Mouse (Mus musculus): Measurements from ENCODE around the gene Ppp1r12b. TPM values are rescaled to one million over a fixed set of nuclear protein-coding genes. Genes with fewer than 3 reads are reported as not detected.

The Ppp1r12b gene
- polyA plus RNA-seq, 1 experiment from 2014 or later = 9.4 TPM

DNA sequence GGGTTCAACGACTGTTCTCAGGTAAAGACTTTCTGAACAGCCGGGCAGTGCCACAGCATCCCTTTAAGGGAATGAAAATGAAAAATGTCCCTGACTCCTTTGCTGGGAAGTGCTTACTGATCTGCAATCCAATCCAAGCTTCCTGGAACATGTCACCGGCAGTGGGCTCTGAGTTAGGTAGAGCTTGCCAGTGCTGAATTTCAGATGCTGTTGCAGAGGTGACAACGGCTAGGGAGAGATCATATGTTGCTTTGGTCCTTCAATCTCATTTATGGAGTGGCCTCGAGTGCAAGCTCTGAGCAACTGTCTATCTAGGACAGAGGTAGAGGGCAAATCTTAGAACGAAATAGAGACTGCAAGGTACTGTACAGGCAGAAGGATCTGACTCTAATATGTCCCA is 36.7 kb downstream of the Ppp1r12b start:
- no peak overlapping the region for H3K4me3 ChIP-seq (ENCODE audit: low read depth, low read length)
- H3K27ac ChIP-seq (ENCODE audit: low read depth, low read length) = no peak overlapping the region
- WGBS = 90% methylated on average over 6 of the region's 6 CpGs
- H3K4me1 ChIP-seq (ENCODE audit: control insufficient read depth, insufficient read depth, low read length) = no peaks in the 10 kb centered on the region
- H3K27me3 ChIP-seq (replicated peaks; ENCODE audit: control insufficient read depth, insufficient read depth, low read length) = no peaks in the 10 kb centered on the region
- H3K4me2 ChIP-seq (ENCODE audit: low read length) = no peak overlapping the region
- H3K9ac ChIP-seq (ENCODE audit: low read length) = no peak overlapping the region
- no peak for ATAC-seq
- no peaks in the 10 kb centered on the region for H3K9me3 ChIP-seq (replicated peaks; ENCODE audit: control insufficient read depth, low read length)
- no peaks in the 10 kb centered on the region for H3K36me3 ChIP-seq (ENCODE audit: control insufficient read depth, insufficient read depth, low read length)
- DNase-seq (ENCODE audit: low spot score) = no peak

DNA sequence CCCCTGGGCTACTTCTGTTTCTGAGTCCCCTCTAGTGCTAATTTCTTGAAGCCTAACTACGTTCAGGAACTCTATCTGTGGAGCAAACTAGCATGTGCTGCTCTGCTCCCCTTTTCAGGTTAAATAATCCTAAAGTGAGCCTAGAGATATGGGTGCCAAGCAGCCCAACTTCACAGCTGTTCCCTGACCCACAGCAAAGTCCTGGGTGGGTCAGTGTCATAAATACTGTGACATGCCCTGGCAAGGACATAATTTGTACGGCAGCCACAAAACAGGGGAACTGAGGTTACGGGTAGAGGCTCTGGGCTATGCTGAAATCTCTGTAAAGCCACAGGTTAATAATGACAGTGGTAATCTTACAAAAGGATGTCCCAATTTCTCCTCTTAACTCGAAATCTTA is 40.3 kb downstream of the Ppp1r12b start:
- 84% methylated on average over 4 of the region's 4 CpGs for WGBS
- no peak overlapping the region for H3K9ac ChIP-seq (ENCODE audit: low read length)
- H3K4me3 ChIP-seq (ENCODE audit: low read depth, low read length) = no peak overlapping the region
- DNase-seq (ENCODE audit: low spot score) = no peak
- H3K9me3 ChIP-seq (replicated peaks; ENCODE audit: control insufficient read depth, low read length) = no peaks in the 10 kb centered on the region
- no peak overlapping the region for H3K27ac ChIP-seq (ENCODE audit: low read depth, low read length)
- no peaks in the 10 kb centered on the region for H3K27me3 ChIP-seq (replicated peaks; ENCODE audit: control insufficient read depth, insufficient read depth, low read length)
- H3K36me3 ChIP-seq (ENCODE audit: control insufficient read depth, insufficient read depth, low read length) = no peaks in the 10 kb centered on the region
- no peak for ATAC-seq
- H3K4me2 ChIP-seq (ENCODE audit: low read length) = no peak overlapping the region
- no peaks in the 10 kb centered on the region for H3K4me1 ChIP-seq (ENCODE audit: control insufficient read depth, insufficient read depth, low read length)

- Histone ChIP-seq H3K9me3 (replicated peaks; ENCODE audit: control insufficient read depth, low read length) (no peaks in the 10 kb centered on the region), H3K4me3 (ENCODE audit: low read depth, low read length) (no peak overlapping the region), H3K4me1 (ENCODE audit: control insufficient read depth, insufficient read depth, low read length) (no peaks in the 10 kb centered on the region), H3K4me2 (ENCODE audit: low read length) (no peak overlapping the region), H3K36me3 (ENCODE audit: control insufficient read depth, insufficient read depth, low read length) (no peaks in the 10 kb centered on the region), H3K9ac (ENCODE audit: low read length) (no peak overlapping the region), H3K27me3 (replicated peaks; ENCODE audit: control insufficient read depth, insufficient read depth, low read length) (no peaks in the 10 kb centered on the region), H3K27ac (ENCODE audit: low read depth, low read length) (no peak overlapping the region)
- DNase-seq (ENCODE audit: low spot score) (no peak), ATAC-seq (no peak)
- 85% methylated on average over 4 of the region's 4 CpGs for WGBS
Measured at GRCm38 (mm10) chr1:134913535-134913934, 42.2 kb downstream of the Ppp1r12b start.

- Histone ChIP-seq H3K9me3 (replicated peaks; ENCODE audit: control insufficient read depth, low read length) (no peaks in the 10 kb centered on the region), H3K27ac (ENCODE audit: low read depth, low read length) (no peak overlapping the region), H3K36me3 (ENCODE audit: control insufficient read depth, insufficient read depth, low read length) (no peaks in the 10 kb centered on the region), H3K27me3 (replicated peaks; ENCODE audit: control insufficient read depth, insufficient read depth, low read length) (no peaks in the 10 kb centered on the region), H3K4me1 (ENCODE audit: control insufficient read depth, insufficient read depth, low read length) (no peaks in the 10 kb centered on the region), H3K4me2 (ENCODE audit: low read length) (no peak overlapping the region), H3K9ac (ENCODE audit: low read length) (no peak overlapping the region), H3K4me3 (ENCODE audit: low read depth, low read length) (no peak overlapping the region)
- DNase-seq (ENCODE audit: low spot score) = no peak
- WGBS = 86% methylated on average over 4 of the region's 4 CpGs
- no peak for ATAC-seq
Measured at GRCm38 (mm10) chr1:134911892-134912291, 43.9 kb downstream of the Ppp1r12b start.

GRCm38 (mm10) chr1:134910037-134910436 is 45.7 kb downstream of the Ppp1r12b start:
- H3K4me3 ChIP-seq (ENCODE audit: low read depth, low read length) = no peak overlapping the region
- H3K27me3 ChIP-seq (replicated peaks; ENCODE audit: control insufficient read depth, insufficient read depth, low read length) = no peaks in the 10 kb centered on the region
- H3K36me3 ChIP-seq (ENCODE audit: control insufficient read depth, insufficient read depth, low read length) = no peaks in the 10 kb centered on the region
- H3K4me1 ChIP-seq (ENCODE audit: control insufficient read depth, insufficient read depth, low read length) = no peaks in the 10 kb centered on the region
- no peaks in the 10 kb centered on the region for H3K9me3 ChIP-seq (replicated peaks; ENCODE audit: control insufficient read depth, low read length)
- H3K27ac ChIP-seq (ENCODE audit: low read depth, low read length) = no peak overlapping the region
- DNase-seq (ENCODE audit: low spot score) = no peak
- H3K4me2 ChIP-seq (ENCODE audit: low read length) = no peak overlapping the region
- H3K9ac ChIP-seq (ENCODE audit: low read length) = no peak overlapping the region
- no peak for ATAC-seq
- 24% methylated on average over 3 of the region's 3 CpGs for WGBS

DNA sequence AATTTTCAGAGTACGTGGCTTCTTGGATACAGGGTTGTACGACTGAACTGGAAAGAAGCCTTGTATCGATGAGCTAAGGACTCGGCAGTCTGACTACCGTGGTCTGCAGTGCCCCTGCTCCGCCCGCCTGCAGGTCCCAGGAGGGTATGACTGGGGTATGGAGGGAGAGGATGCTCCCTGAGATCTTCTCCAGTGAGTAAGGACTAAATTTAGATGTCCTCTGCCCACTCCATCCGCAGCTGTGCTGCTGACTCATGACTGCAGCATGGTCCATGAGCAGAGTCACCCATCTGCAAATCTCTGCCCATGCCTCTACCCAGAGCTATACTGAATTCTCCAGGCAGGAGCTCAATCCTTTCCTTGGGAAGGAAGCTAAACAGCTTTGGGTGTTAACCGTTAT is 46.3 kb downstream of the Ppp1r12b start:
- Histone ChIP-seq H3K27ac (ENCODE audit: low read depth, low read length) (no peak overlapping the region), H3K36me3 (ENCODE audit: control insufficient read depth, insufficient read depth, low read length) (no peaks in the 10 kb centered on the region), H3K4me1 (ENCODE audit: control insufficient read depth, insufficient read depth, low read length) (no peaks in the 10 kb centered on the region), H3K27me3 (replicated peaks; ENCODE audit: control insufficient read depth, insufficient read depth, low read length) (no peaks in the 10 kb centered on the region), H3K4me2 (ENCODE audit: low read length) (no peak overlapping the region), H3K9ac (ENCODE audit: low read length) (no peak overlapping the region), H3K9me3 (replicated peaks; ENCODE audit: control insufficient read depth, low read length) (no peaks in the 10 kb centered on the region), H3K4me3 (ENCODE audit: low read depth, low read length) (no peak overlapping the region)
- 86% methylated on average over 9 of the region's 9 CpGs for WGBS
- DNase-seq (ENCODE audit: low spot score) (no peak), ATAC-seq (no peak)

GRCm38 (mm10) chr1:134902051-134902619 is 53.6 kb downstream of the Ppp1r12b start:
- Histone ChIP-seq H3K9me3 (replicated peaks; ENCODE audit: control insufficient read depth, low read length) (no peaks in the 10 kb centered on the region), H3K36me3 (ENCODE audit: control insufficient read depth, insufficient read depth, low read length) (no peaks in the 10 kb centered on the region), H3K4me3 (ENCODE audit: low read depth, low read length) (no peak overlapping the region), H3K9ac (ENCODE audit: low read length) (no peak overlapping the region), H3K4me2 (ENCODE audit: low read length) (no peak overlapping the region), H3K27me3 (replicated peaks; ENCODE audit: control insufficient read depth, insufficient read depth, low read length) (no peaks in the 10 kb centered on the region), H3K4me1 (ENCODE audit: control insufficient read depth, insufficient read depth, low read length) (no peaks in the 10 kb centered on the region), H3K27ac (ENCODE audit: low read depth, low read length) (no peak overlapping the region)
- WGBS = 78% methylated on average over 3 of the region's 3 CpGs
- no peak for DNase-seq (ENCODE audit: low spot score)
- ATAC-seq = no peak

DNA sequence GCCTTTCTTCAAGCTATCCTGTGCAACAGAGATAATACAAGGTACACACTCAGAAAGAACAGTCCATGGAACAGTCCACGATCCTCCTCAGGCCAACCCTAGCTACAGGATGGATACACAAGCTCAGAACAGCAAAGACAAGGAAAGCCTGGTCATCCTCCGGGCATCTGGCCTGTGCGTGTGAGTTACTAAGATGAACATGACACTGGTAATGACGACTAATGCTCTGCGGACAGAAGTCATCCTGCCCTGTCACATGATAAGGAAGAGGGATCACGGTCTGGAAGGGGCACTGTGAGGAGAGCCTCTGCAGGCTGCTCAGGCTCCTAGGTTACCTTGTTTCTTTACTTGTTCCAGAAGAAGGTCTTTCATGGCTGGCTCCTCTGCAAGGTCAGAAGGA is 59.7 kb downstream of the Ppp1r12b start:
- Histone ChIP-seq H3K4me2 (ENCODE audit: low read length) (no peak overlapping the region), H3K9ac (ENCODE audit: low read length) (no peak overlapping the region), H3K4me1 (ENCODE audit: control insufficient read depth, insufficient read depth, low read length) (no peaks in the 10 kb centered on the region), H3K36me3 (ENCODE audit: control insufficient read depth, insufficient read depth, low read length) (peaks cover 5% of the 10 kb centered on the region; the same call in 1 of the 2 replicates), H3K27me3 (replicated peaks; ENCODE audit: control insufficient read depth, insufficient read depth, low read length) (no peaks in the 10 kb centered on the region), H3K27ac (ENCODE audit: low read depth, low read length) (no peak overlapping the region), H3K4me3 (ENCODE audit: low read depth, low read length) (no peak overlapping the region), H3K9me3 (replicated peaks; ENCODE audit: control insufficient read depth, low read length) (no peaks in the 10 kb centered on the region)
- 97% methylated on average over 6 of the region's 6 CpGs for WGBS
- DNase-seq (ENCODE audit: low spot score) (no peak), ATAC-seq (no peak)

- Histone ChIP-seq H3K27me3 (replicated peaks; ENCODE audit: control insufficient read depth, insufficient read depth, low read length) (no peaks in the 10 kb centered on the region), H3K4me2 (ENCODE audit: low read length) (no peak overlapping the region), H3K9ac (ENCODE audit: low read length) (no peak overlapping the region), H3K9me3 (replicated peaks; ENCODE audit: control insufficient read depth, low read length) (no peaks in the 10 kb centered on the region), H3K4me1 (ENCODE audit: control insufficient read depth, insufficient read depth, low read length) (no peaks in the 10 kb centered on the region), H3K4me3 (ENCODE audit: low read depth, low read length) (no peak overlapping the region), H3K36me3 (ENCODE audit: control insufficient read depth, insufficient read depth, low read length) (peaks cover 9% of the 10 kb centered on the region; the same call in 1 of the 2 replicates), H3K27ac (ENCODE audit: low read depth, low read length) (no peak overlapping the region)
- ATAC-seq = no peak
- 94% methylated on average over 3 of the region's 3 CpGs for WGBS
- no peak for DNase-seq (ENCODE audit: low spot score)
Measured at GRCm38 (mm10) chr1:134894803-134895202, 60.9 kb downstream of the Ppp1r12b start.
